Mouse (Mus musculus) neural tube, embryonic 13.5 days (tissue): Measurements from ENCODE around the gene Gpr84. TPM values are rescaled to one million over a fixed set of nuclear protein-coding genes. Genes with fewer than 3 reads are reported as not detected.

Experiments used
- ATAC-seq: fragments of 200-750 bp; cut with Nextera tagmentation; 2 replicates; pipeline ENCODE4 v1.8.0; 2017; ENCODE audit warnings: low read depth, mild to moderate bottlenecking, moderate TSS enrichment, moderate library complexity
- H3K27ac ChIP-seq: fragments of 300-500 bp; sonication (generic); replicated peaks from 2 replicates; pipeline ENCODE4 v1.5.1; 2015; ENCODE audit warnings: moderate library complexity, mild to moderate bottlenecking, inconsistent platforms
- H3K27me3 ChIP-seq: fragments of 300-500 bp; sonication (generic); 2 replicates; pipeline ENCODE4 v1.6.1; 2015; ENCODE audit warnings: mild to moderate bottlenecking, inconsistent platforms
- H3K36me3 ChIP-seq: fragments of 300-500 bp; sonication (generic); 2 replicates; pipeline ENCODE4 v1.6.1; 2015; ENCODE audit warnings: mild to moderate bottlenecking, inconsistent platforms
- H3K4me1 ChIP-seq: fragments of 300-500 bp; sonication (generic); replicated peaks from 2 replicates; pipeline ENCODE4 v1.6.1; 2015; ENCODE audit warnings: inconsistent platforms
- H3K4me2 ChIP-seq: fragments of 300-500 bp; sonication (generic); 2 replicates; pipeline ENCODE4 v1.6.1; 2015; ENCODE audit warnings: inconsistent platforms, mild to moderate bottlenecking, moderate library complexity
- H3K4me3 ChIP-seq: fragments of 300-500 bp; sonication (generic); 2 replicates; pipeline ENCODE4 v1.5.1; 2015; ENCODE audit warnings: mild to moderate bottlenecking, inconsistent platforms
- H3K9ac ChIP-seq: fragments of 300-500 bp; sonication (generic); 2 replicates; pipeline ENCODE4 v1.6.1; 2015; ENCODE audit warnings: moderate library complexity, mild to moderate bottlenecking, inconsistent platforms
- H3K9me3 ChIP-seq: fragments of 300-500 bp; sonication (generic); 2 replicates; pipeline ENCODE4 v1.6.1; 2016; ENCODE audit warnings: inconsistent platforms
- WGBS: fragments of 180-500 bp; shearing (Covaris S2); methylation state at CpG from one replicate; pipeline ENCODE4 v1.1.7; 2015; 5-methylcytosine and 5-hydroxymethylcytosine counted together
- polyA plus RNA-seq: library from polyadenylated mRNA; unstranded; fragments of >200 nt; fragmentation: Nextera tagmentation; extraction: Ambion mirVana; gene quantifications from 2 replicates; pipeline ENCODE4 v1.2.1, GENCODE M21; 2015

Gene Gpr84
- polyA plus RNA-seq, 1 experiment from 2014 or later: 0.57 TPM

DNA sequence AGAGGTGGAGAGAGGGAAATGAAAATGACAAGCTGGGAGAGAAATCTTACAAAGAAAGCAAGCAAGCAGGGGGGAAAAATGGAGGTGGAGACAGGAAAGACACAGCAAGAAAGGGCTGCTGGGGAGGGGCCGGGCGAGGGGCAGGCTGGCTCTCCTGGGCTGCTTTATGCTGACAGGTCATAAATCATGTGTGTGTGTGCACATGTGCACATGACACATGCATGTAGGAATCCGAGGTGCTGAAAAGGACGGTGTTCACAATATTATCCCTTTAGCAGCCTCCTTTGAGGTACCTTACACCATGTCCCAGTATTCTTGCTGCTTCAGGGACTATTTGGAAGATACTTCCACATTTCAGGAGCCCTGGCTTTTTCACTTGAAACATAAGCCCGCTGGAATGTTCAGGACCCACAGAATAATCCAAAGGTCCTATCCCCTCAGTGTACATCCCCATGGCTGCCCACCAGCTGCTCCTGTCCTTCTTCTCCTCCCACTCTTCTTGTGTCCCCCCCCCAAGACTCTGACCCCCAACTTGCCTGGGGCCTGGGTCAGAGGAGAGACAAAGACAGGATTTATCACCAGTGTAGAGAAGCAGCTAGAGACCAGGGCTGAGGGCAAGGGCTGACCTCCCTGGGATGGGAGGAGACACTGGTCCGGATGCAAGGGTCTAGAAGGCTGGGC lies 7.9 kb downstream of the Gpr84 start:
- Histone ChIP-seq H3K27me3 (no peaks in the 10 kb centered on the region), H3K9me3 (no peaks in the 10 kb centered on the region), H3K4me1 (peaks cover 92% of the 10 kb centered on the region), H3K4me3 (no peak overlapping the region), H3K36me3 (no peaks in the 10 kb centered on the region; the same call in 1 of the 2 replicates), H3K9ac (peak overlapping the region; percentile 79), H3K27ac (peak overlapping the region; percentile 99), H3K4me2 (peak overlapping the region; percentile 25)
- ATAC-seq: no peak
- WGBS: 7% methylated on average over 6 of the region's 6 CpGs

DNA sequence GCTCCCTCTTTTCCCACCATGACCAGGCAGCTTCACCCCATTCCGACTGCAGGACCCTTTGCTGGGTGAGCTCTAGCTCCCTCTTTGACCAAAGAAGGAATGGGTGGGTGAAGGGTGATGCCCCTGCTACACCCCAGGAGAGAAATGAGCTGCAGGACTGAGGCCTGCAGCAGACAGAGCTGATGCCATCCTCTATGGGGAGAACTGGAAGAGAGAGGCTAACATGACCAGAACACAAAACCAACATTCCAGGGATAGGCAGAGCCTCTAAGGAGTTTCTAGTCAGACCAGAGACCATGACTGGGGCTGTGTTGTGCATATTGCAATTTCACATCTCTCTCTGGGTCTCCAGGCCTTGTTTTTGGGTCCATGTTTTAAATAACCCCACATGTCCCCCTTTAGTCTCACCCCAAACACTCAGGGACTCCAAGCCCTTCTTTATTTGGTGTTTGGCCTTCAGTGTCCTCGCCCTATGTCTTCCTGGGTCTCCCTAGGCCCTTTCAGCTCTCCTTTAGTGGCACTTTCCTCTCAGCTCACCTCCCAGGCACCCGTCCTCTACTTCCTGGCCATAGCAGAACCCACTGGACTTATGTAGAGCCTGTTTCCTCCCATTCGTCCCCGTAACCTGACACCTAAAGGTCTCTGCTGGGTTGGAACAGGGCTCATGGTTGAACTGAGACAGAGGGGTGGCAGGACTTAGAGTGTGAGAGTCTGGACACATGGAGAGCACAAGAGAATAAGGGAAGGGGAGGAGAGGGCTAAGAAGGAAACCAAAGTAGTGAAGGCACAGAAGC lies 8.7 kb downstream of the Gpr84 start:
- Histone ChIP-seq H3K27me3 (no peaks in the 10 kb centered on the region), H3K27ac (peak overlapping the region; percentile 99), H3K9ac (peak overlapping the region; percentile 79), H3K4me2 (peak overlapping the region; percentile 25), H3K9me3 (no peaks in the 10 kb centered on the region), H3K36me3 (no peaks in the 10 kb centered on the region; the same call in 1 of the 2 replicates), H3K4me1 (peaks cover 94% of the 10 kb centered on the region), H3K4me3 (no peak overlapping the region)
- ATAC-seq: no peak
- WGBS: 16% methylated on average over 5 of the region's 5 CpGs

DNA sequence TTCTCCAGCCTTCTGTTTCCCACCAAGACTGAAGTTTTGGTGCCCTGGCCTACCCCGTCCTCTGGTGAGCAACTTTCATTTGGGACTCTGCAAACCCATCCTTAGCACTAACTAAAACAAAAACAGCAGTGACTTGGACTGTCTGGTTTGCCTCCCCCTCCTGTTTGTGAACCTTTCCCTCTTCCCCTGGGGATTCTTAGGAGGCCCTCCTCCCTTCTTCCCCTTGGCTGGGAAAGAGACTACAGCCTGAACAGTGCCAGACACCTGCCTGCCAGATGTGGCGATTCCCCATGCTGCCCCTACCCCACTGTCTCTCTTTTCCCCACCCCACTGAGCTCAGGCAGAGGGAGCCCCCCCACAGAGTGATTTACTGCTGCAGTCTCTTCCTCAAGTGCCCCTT lies 9.4 kb downstream of the Gpr84 start:
- peak overlapping the region; percentile 51 for H3K4me2 ChIP-seq
- no peaks in the 10 kb centered on the region for H3K9me3 ChIP-seq
- H3K4me3 ChIP-seq: no peak overlapping the region
- peak overlapping the region; percentile 79 for H3K9ac ChIP-seq
- H3K4me1 ChIP-seq: peaks cover 94% of the 10 kb centered on the region
- WGBS: 5% methylated on average over 2 of the region's 2 CpGs
- H3K27ac ChIP-seq: peak overlapping the region; percentile 99
- no peaks in the 10 kb centered on the region; the same call in 1 of the 2 replicates for H3K36me3 ChIP-seq
- H3K27me3 ChIP-seq: no peaks in the 10 kb centered on the region
- ATAC-seq: 0 out of 2 replicates have a peak, but pooled peaks have one; percentile 5

DNA sequence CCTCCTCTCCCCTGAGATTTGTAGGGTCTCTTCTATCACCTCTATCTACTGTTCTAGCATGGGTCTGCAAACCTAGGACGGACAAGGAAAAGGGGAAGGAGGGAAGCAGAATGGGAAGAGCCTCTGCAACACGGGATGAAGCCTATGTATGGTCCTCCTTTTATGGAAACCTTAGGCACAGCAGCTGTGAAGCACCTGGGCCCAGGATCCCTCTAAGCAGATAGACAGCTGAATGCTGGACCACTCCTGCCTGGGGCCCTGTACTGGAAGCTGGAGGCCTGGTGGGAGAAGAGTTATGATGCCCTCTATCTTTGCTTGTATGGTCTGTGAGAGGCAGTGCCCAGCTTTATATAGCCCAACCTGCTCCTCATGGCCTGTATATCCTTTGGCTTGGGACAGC lies 9.9 kb downstream of the Gpr84 start:
- ATAC-seq: peak; percentile 3
- H3K4me3 ChIP-seq: peak overlapping the region; percentile 17
- WGBS: 7% methylated on average over 2 of the region's 2 CpGs

DNA sequence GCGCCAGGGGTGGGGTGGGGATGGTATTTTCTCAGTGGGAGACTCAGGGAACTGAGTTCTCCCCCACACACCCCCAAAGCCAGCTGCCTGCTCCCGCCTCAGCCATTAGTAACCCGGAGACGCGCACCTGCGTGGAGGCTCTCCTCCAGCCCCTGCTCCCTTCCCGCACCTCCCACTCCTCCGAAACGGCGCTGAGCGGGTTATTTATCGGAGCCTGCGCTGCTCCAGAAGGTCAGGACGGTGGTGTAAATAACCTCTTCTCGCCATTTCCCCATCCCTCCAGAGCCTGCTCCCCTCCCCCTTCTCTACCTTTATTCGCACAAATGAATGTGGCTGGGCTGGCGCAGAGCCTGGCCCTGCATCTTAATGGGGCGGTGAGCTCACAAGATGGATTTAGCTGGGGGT lies 10.3 kb downstream of the Gpr84 start:
- ATAC-seq: peak; percentile 74
- 2% methylated on average over 18 of the region's 18 CpGs for WGBS
- no peaks in the 10 kb centered on the region for H3K27me3 ChIP-seq

More for the DNA sequence above, 9.9 kb downstream of the Gpr84 start:
- Histone ChIP-seq H3K36me3 (no peaks in the 10 kb centered on the region; the same call in 1 of the 2 replicates), H3K9me3 (no peaks in the 10 kb centered on the region), H3K4me1 (peaks cover 94% of the 10 kb centered on the region), H3K4me2 (peak overlapping the region; percentile 51), H3K9ac (peak overlapping the region; percentile 79), H3K27ac (peak overlapping the region; percentile 99), H3K27me3 (no peaks in the 10 kb centered on the region)

DNA sequence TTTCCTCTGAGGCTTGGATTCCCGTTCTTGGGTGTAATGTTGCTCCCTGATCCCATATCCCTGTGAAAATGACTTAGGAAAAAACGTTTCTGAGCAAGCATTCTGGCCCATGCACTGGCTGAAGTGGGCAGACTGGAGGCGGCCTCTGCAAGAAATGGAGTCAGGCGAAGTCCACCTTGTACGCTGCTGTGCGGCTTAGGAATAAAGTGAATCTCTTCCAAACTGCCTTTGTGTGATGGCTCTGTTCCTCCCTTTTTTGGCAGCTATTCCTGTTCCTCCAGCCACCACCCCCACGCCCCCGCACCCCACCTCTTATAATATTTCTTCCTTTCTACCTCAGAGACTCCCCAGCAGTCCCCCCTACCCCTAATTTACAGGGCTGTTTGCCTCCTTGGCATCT lies 10.8 kb downstream of the Gpr84 start:
- Histone ChIP-seq H3K4me1 (peaks cover 97% of the 10 kb centered on the region), H3K9me3 (no peaks in the 10 kb centered on the region), H3K27ac (peak overlapping the region; percentile 99), H3K27me3 (no peaks in the 10 kb centered on the region), H3K9ac (peak overlapping the region; percentile 79), H3K4me2 (peak overlapping the region; percentile 51), H3K4me3 (peak overlapping the region; percentile 17), H3K36me3 (no peaks in the 10 kb centered on the region; the same call in 1 of the 2 replicates)
- 10% methylated on average over 8 of the region's 8 CpGs for WGBS
- no peak for ATAC-seq

More for the DNA sequence above, 10.3 kb downstream of the Gpr84 start:
- H3K9ac ChIP-seq: peak overlapping the region; percentile 79
- H3K4me3 ChIP-seq: peak overlapping the region; percentile 17
- H3K4me2 ChIP-seq: peak overlapping the region; percentile 51
- no peaks in the 10 kb centered on the region; the same call in 1 of the 2 replicates for H3K36me3 ChIP-seq
- peak overlapping the region; percentile 99 for H3K27ac ChIP-seq
- H3K4me1 ChIP-seq: peaks cover 97% of the 10 kb centered on the region
- H3K9me3 ChIP-seq: no peaks in the 10 kb centered on the region

DNA sequence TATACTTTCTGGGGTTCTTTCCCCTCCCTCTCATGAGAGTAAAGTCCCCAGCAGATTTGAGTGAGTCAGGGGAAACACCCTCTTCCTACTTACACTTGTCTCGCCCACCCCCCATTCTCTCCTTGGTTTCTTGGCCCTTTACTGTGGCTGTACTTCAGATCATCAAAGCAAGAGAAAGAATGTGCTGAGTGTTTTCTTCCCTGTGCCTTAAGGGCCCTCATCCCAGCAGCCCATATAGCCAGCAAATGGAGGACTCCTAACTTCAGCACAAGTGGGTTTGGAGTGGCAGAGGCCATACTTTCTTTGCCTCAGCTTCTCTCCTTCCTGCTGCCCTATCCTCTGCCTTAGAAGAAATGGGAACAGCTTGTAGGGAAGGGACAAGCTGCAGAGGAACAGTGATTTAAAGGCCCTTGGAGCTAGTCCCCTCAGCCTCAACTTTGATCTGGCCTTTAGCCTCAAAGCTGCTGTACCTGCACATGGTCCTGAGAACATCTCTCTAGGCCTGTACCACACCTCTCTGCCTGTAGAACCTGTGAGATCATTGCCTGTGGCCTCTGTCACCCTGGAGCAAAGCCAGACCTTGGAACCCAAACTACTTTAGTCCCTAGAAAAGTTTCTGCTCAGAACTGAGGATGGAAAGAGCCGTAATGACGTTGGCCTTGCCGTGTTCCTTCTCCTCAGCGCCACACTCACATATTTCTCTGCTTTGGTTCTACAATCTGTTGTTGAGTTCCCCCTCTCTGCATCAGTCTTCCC lies 11.4 kb downstream of the Gpr84 start:
- H3K4me3 ChIP-seq: no peak overlapping the region
- peak overlapping the region; percentile 79 for H3K9ac ChIP-seq
- 46% methylated on average over 5 of the region's 5 CpGs for WGBS

DNA sequence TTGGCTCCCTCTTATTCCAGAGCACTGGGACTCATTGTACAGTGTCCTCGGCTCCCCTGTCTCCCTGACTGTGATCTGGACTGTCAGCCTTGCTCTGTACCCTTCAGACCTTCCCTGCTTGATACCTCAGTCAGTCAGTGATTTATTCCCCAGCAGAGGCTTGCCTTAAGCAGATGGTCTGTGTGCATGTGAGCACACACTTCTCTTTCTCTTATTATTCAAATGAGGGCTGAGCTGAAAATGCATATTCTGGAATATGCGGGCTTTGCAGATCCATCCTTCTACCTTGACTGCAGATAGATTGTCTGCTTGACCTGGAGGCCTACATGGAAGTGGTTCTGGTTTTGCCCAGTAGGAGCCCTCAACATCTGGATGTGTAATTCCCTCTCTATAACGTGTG lies 12.4 kb downstream of the Gpr84 start:
- ATAC-seq: no peak

More for the DNA sequence above, 11.4 kb downstream of the Gpr84 start:
- Histone ChIP-seq H3K4me1 (peaks cover 94% of the 10 kb centered on the region), H3K4me2 (peak overlapping the region; percentile 51), H3K36me3 (no peaks in the 10 kb centered on the region; the same call in 1 of the 2 replicates), H3K27me3 (no peaks in the 10 kb centered on the region), H3K27ac (peak overlapping the region; percentile 99), H3K9me3 (no peaks in the 10 kb centered on the region)
- ATAC-seq: no peak

DNA sequence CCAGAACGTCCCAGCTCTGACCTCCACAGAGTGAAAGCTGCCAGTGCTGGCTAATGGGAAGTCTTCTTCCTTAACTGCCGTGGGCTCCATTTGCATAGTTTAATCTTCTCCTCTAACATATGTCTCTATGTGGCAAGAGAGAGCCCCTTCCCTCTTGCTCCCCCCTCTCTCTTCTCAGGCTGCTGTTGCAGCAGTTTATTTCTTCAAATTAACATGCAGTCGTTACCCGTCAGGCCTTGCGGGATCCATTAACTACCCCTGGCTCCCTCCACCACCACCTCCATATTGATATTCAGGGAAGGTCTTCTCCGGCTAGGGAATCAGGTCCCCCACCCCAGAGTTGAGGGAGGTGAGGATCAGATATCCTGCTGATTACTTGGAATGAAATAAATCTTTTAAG lies 13.1 kb downstream of the Gpr84 start:
- Histone ChIP-seq H3K9ac (peak overlapping the region; percentile 79), H3K27me3 (no peaks in the 10 kb centered on the region), H3K4me3 (no peak overlapping the region), H3K27ac (peak overlapping the region; percentile 99), H3K4me1 (peaks cover 76% of the 10 kb centered on the region), H3K4me2 (peak overlapping the region; percentile 51), H3K36me3 (peaks cover 16% of the 10 kb centered on the region), H3K9me3 (no peaks in the 10 kb centered on the region)
- peak; percentile 8; the same call in 1 of the 2 replicates for ATAC-seq
- 14% methylated on average over 6 of the region's 6 CpGs for WGBS

More for the DNA sequence above, 12.4 kb downstream of the Gpr84 start:
- H3K4me3 ChIP-seq: no peak overlapping the region
- peak overlapping the region; percentile 51 for H3K4me2 ChIP-seq
- peak overlapping the region; percentile 79 for H3K9ac ChIP-seq
- no peaks in the 10 kb centered on the region for H3K9me3 ChIP-seq
- 15% methylated on average over 3 of the region's 3 CpGs for WGBS
- H3K4me1 ChIP-seq: peaks cover 84% of the 10 kb centered on the region
- H3K27me3 ChIP-seq: no peaks in the 10 kb centered on the region
- H3K36me3 ChIP-seq: peaks cover 9% of the 10 kb centered on the region
- peak overlapping the region; percentile 99 for H3K27ac ChIP-seq

DNA sequence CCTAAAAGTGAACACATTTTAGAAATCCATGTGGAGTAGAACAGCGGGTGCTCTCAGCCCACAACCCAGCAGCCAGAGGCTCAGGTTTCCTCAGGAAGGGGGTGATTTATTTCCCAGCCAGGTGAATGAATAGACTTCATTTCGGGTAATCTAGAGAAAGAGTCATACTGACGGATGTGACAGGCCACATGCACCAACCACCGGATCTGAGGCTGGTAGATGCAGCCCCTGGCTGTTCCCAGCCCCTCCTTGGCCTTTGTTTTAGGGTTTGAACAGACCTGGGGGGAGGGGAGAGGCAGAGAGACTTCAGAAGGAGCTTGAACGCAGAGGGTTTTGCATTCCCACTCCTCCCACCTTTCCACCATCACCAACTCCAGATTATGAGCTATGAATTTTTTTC lies 14.6 kb downstream of the Gpr84 start:
- H3K36me3 ChIP-seq: peaks cover 27% of the 10 kb centered on the region
- H3K4me1 ChIP-seq: peaks cover 68% of the 10 kb centered on the region
- H3K27me3 ChIP-seq: no peaks in the 10 kb centered on the region
- H3K9me3 ChIP-seq: no peaks in the 10 kb centered on the region
- 2% methylated on average over 5 of the region's 5 CpGs for whole genome bisulfite sequencing
- no peak overlapping the region for H3K4me2 ChIP-seq
- no peak for ATAC-seq
- H3K9ac ChIP-seq: 0 out of 2 replicates have a peak overlapping the region, but pooled peaks have one; percentile 48
- H3K4me3 ChIP-seq: no peak overlapping the region
- peak overlapping the region; percentile 99 for H3K27ac ChIP-seq

DNA sequence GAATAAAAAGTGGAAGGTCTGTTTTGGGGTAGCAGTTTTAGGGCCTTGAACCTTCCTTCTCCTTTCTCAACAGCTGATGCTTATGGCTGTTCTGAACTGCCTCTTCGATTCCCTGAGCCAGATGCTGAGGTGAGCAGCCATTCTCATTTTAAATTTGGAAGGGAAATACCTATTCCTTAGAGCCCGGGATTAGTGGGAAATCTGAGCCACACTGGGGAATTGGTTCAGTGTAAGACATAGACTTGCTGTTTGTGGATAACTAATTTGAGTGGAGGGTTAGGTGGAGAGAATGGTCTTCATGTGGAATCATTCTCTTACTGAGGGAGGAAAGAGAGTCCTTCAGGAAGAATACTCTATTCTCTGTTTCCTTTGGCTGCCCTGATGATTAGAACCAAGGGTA lies 15.8 kb downstream of the Gpr84 start:
- Histone ChIP-seq H3K4me3 (no peak overlapping the region), H3K36me3 (peaks cover 32% of the 10 kb centered on the region), H3K4me1 (peaks cover 67% of the 10 kb centered on the region), H3K9ac (no peak overlapping the region), H3K4me2 (no peak overlapping the region), H3K9me3 (no peaks in the 10 kb centered on the region), H3K27me3 (no peaks in the 10 kb centered on the region), H3K27ac (no peak overlapping the region; the same call in 1 of the 2 replicates)
- WGBS: 67% methylated on average over 2 of the region's 2 CpGs
- ATAC-seq: no peak
